Mouse (Mus musculus) ES-Bruce4 (cell line): Measurements from ENCODE around the gene Ncbp3. TPM values are rescaled to one million over a fixed set of nuclear protein-coding genes. Genes with fewer than 3 reads are reported as not detected.

ENCODE experiments used
- H3K27ac ChIP-seq: 2 replicates; pipeline ENCODE4 v1.5.1; 2012; ENCODE audit warnings: low read length, inconsistent platforms; ENCODE audit not compliant: insufficient read depth
- H3K27me3 ChIP-seq: 2 replicates; pipeline ENCODE4 v1.6.1; 2012; ENCODE audit warnings: mild to moderate bottlenecking, low read length, inconsistent platforms; ENCODE audit not compliant: control insufficient read depth, poor library complexity, insufficient read depth, severe bottlenecking
- H3K36me3 ChIP-seq: 2 replicates; pipeline ENCODE4 v1.6.1; 2012; ENCODE audit warnings: inconsistent platforms, mild to moderate bottlenecking, low read length, moderate library complexity; ENCODE audit not compliant: control insufficient read depth, poor library complexity, insufficient read depth, severe bottlenecking
- H3K4me1 ChIP-seq: one replicate; pipeline ENCODE4 v1.8.1; 2011; ENCODE audit warnings: low read length; ENCODE audit not compliant: control insufficient read depth, insufficient read depth
- H3K4me3 ChIP-seq: 2 replicates; pipeline ENCODE4 v1.5.1; 2011; ENCODE audit warnings: low read depth, mild to moderate bottlenecking, low read length
- H3K9ac ChIP-seq: 2 replicates; pipeline ENCODE4 v1.6.1; 2012; ENCODE audit warnings: low read depth, mild to moderate bottlenecking, inconsistent platforms; ENCODE audit not compliant: poor library complexity, severe bottlenecking
- H3K9me3 ChIP-seq: replicated peaks from 2 replicates; pipeline ENCODE4 v1.6.1; 2012; ENCODE audit warnings: mild to moderate bottlenecking, low read length, inconsistent platforms; ENCODE audit not compliant: control insufficient read depth, poor library complexity, insufficient read depth, severe bottlenecking
- CTCF ChIP-seq: IDR thresholded peaks from one replicate; pipeline ENCODE4 v1.8.1; 2011; ENCODE audit warnings: low read depth, low read length
- EP300 ChIP-seq: IDR thresholded peaks from 2 replicates; pipeline ENCODE4 v1.6.1; 2011; ENCODE audit warnings: low read depth, low read length; ENCODE audit not compliant: insufficient read depth
- POLR2A ChIP-seq: IDR thresholded peaks from one replicate; pipeline ENCODE4 v1.8.1; 2011; ENCODE audit warnings: low read length; ENCODE audit not compliant: insufficient read depth
- polyA plus RNA-seq: library from polyadenylated mRNA; stranded (reverse); fragments of >200 nt; gene quantifications from 2 replicates; pipeline ENCODE4 v1.2.4, GENCODE M21; 2011; ENCODE audit warnings: low read depth; ENCODE audit not compliant: missing spikeins, insufficient read depth, insufficient read length

Ncbp3 gene
- 17.9 TPM in 2 replicates for polyA plus RNA-seq

DNA sequence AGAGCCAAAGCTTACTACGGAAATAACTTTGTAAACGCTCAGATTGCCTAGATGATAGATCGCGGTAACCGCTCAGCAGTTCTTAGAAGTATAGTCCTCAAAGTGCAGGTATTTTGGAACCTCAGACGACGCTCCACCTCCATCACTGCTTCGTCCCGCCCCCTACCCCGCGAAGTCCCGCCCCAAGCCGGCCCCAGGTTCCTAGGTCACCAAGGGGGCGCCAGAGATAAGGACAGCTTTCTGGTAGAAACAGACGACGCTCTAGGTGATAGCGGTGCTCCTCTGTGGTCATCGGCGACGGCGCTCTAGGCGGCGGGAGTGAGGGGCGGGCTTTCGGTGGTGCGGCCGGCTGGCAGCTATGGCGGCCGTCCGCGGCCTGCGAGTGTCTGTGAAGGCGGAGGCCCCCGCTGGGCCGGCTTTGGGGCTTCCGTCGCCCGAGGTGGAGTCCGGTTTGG lies at the start of gene Ncbp3:
Gene Ncbp3, plus strand, starts transcription at position 242 of the 455 bp plus-strand sequence.
- H3K4me1 ChIP-seq = peaks cover 2% of the 10 kb centered on the region
- H3K36me3 ChIP-seq = peaks cover 3% of the 10 kb centered on the region
- H3K4me3 ChIP-seq = peak within 1 kb of the TSS; percentile 85
- no peaks in the 10 kb centered on the region for H3K27me3 ChIP-seq
- peak within 1 kb of the TSS; percentile 99 for H3K9ac ChIP-seq
- no peaks in the 10 kb centered on the region for H3K9me3 ChIP-seq
- peak within 1 kb of the TSS; percentile 46; the same call in 1 of the 2 replicates for H3K27ac ChIP-seq
- TF ChIP-seq CTCF (peak; percentile 55), POLR2A (no peak), EP300 (0 out of 2 replicates have a peak, but pooled peaks have one; percentile 45)

DNA sequence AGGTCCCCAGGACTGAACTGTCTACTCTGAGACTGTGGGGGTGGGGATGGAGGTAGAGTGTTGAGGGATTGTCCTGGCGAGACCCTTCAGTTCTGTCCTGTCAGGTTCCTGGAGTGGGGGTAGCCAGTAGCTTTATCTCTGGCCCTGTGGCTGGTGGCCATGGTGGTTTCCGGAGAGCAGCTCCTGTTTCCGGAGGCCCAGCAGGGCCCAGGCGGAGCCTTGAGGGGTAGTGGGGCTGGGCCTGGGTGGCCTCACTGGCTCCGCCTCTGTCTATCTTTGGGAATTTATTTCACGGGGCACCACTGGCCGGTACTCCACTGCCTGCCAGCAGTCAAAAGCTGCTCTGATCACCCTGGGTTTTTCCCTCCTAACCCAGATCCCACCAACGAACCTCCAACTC lies 48.8 kb upstream of the Ncbp3 start, which contains the start of gene P2rx1:
Gene P2rx1, plus strand, starts transcription at position 333 of the 400 bp plus-strand sequence.
- no peak for TF ChIP-seq CTCF
- no peak for TF ChIP-seq EP300
- TF ChIP-seq POLR2A = no peak
- H3K9me3 ChIP-seq = no peaks in the 10 kb centered on the region
- H3K4me3 ChIP-seq = no peak within 1 kb of the TSS
- H3K27ac ChIP-seq = no peak within 1 kb of the TSS
- H3K9ac ChIP-seq = no peak within 1 kb of the TSS
- no peaks in the 10 kb centered on the region for H3K27me3 ChIP-seq
- no peaks in the 10 kb centered on the region for H3K36me3 ChIP-seq
- no peaks in the 10 kb centered on the region for H3K4me1 ChIP-seq

DNA sequence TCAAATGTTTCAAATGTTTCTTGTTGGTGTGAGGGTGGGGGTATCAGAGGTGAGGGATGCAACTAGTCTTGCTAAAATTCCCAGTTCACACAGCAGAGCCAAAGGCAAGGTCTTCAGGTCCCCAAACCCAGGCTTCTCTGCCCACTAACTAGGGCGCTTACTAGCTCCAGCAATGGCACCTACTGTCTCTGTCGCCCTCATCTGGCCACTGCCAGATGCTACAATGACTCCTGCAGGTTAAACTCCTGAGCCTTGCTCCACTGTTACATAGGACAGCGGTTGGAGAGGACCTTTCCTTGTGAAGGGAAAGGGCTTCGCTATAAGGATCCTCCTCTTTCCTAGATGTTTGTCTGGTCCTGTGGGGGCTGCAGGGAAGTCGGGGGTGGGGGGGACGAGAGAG lies 46.6 kb upstream of the Ncbp3 start:
- H3K9ac ChIP-seq = no peak overlapping the region

DNA sequence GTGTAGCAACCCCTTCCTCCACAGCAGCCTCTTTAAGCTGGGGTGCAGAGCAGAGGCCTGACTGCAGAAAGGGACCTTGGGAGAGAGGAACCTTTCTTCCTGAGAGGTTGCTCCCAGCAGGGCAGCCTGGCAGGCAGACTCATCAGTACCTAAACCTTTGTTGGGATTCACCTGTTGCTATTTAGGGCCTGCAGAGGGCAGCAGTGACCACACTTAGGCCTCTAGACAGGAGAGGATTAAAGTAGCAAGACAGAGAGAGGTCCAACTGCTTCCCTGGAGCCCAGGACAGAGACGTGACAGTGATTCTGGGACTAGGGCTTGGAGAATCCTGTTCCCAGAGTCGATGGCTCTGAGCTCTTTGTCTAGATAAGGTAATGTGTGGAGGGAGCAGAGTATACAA lies 41.2 kb upstream of the Ncbp3 start:
- TF ChIP-seq POLR2A = no peak
- peak; percentile 71 for TF ChIP-seq CTCF
- Histone ChIP-seq H3K36me3 (no peaks in the 10 kb centered on the region), H3K4me1 (no peaks in the 10 kb centered on the region), H3K9me3 (no peaks in the 10 kb centered on the region), H3K9ac (no peak overlapping the region), H3K27ac (no peak overlapping the region), H3K4me3 (no peak overlapping the region), H3K27me3 (no peaks in the 10 kb centered on the region)

More for the DNA sequence above, 46.6 kb upstream of the Ncbp3 start:
- H3K4me3 ChIP-seq = no peak overlapping the region
- no peaks in the 10 kb centered on the region for H3K9me3 ChIP-seq
- no peak for TF ChIP-seq POLR2A
- peak; percentile 97 for TF ChIP-seq CTCF
- no peak overlapping the region for H3K27ac ChIP-seq
- no peaks in the 10 kb centered on the region for H3K27me3 ChIP-seq
- no peaks in the 10 kb centered on the region for H3K36me3 ChIP-seq
- H3K4me1 ChIP-seq = no peaks in the 10 kb centered on the region

DNA sequence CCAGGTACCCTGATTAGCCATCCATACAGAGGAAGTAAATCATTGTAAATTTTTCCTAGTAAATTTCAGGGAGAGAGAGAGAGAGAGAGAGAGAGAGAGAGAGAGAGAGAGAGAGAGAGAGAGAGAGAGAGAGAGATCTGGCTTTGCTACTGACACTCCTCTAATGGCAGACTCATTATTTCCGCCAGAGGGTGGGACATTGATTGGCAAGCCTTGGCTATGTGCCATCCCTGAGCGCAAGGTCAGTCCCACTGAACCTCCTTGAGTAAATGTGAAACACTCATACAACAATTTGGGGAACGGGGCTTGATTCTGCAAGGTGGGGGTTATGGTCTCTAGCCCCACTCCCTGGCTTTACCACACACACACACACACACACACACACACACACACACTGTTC lies 40.5 kb upstream of the Ncbp3 start:
- no peaks in the 10 kb centered on the region for H3K27me3 ChIP-seq
- TF ChIP-seq POLR2A = no peak
- TF ChIP-seq CTCF = no peak
- no peak for TF ChIP-seq EP300
- no peak overlapping the region for H3K4me3 ChIP-seq
- no peak overlapping the region for H3K9ac ChIP-seq
- no peaks in the 10 kb centered on the region for H3K4me1 ChIP-seq
- H3K36me3 ChIP-seq = no peaks in the 10 kb centered on the region
- no peaks in the 10 kb centered on the region for H3K9me3 ChIP-seq
- H3K27ac ChIP-seq = no peak overlapping the region

DNA sequence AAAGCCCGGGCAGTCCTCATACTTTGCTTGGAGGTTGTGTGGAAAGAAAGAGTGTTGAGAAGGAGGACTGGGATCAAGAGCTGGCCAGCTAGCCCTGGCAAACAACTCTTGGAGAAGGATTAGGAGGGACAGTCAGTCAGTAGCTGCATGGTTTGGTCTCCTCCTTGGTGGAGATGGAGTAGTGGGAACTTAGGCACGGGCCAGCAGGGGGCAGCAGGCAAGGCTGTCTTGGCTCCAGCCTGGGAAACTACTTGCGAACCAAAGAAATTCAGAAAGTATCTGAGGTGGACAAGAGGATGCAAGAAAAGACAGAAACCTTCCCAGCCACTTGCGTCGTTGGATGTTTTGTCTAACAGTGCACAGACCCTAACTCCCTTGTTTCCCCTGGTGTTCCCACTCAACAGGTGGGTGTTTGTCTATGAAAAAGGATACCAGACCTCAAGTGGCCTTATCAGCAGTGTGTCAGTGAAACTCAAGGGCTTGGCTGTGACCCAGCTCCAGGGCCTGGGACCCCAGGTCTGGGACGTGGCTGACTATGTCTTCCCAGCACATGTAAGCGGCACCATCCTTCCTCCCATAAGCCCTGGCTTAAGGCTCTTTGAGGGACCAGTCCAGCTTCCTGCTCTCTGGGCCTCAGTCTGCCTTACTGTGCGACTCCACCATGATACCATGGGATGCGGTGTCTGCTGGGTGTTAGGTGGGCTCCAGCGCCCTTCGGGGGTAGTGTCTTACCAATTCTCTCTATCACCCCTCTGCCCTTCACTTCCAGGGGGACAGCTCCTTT lies 39.7 kb upstream of the Ncbp3 start:
- H3K4me1 ChIP-seq = no peaks in the 10 kb centered on the region
- no peak overlapping the region for H3K4me3 ChIP-seq
- H3K27me3 ChIP-seq = no peaks in the 10 kb centered on the region
- no peak overlapping the region for H3K9ac ChIP-seq
- H3K9me3 ChIP-seq = no peaks in the 10 kb centered on the region
- no peaks in the 10 kb centered on the region for H3K36me3 ChIP-seq
- H3K27ac ChIP-seq = no peak overlapping the region
- TF ChIP-seq POLR2A (no peak), EP300 (no peak), CTCF (peak; percentile 89)
